Mouse (Mus musculus) layer of hippocampus, postnatal 10 days (tissue): Measurements from ENCODE around the gene Prph. TPM values are rescaled to one million over a fixed set of nuclear protein-coding genes. Genes with fewer than 3 reads are reported as not detected.
"Not testable (repeated sequence)": the region's sequence is repeated elsewhere in the genome, so short reads cannot be mapped to it uniquely, and the experiment has no call there.

Experiments used
- DNase-seq, 2 experiments: peaks; one replicate each; pipeline ENCODE4 v3.0.0; 2021; ENCODE audit warnings: low spot score in 2 of 2
- total RNA-seq, 2 experiments: library from RNA; stranded (reverse); gene quantifications; 2 replicates each; pipeline ENCODE4 v1.2.3; 2021

The Prph gene
- total RNA-seq, 2 experiments from 2014 or later = 9.1 to 13.2 TPM

- DNase-seq = peak; percentile 98
Measured at GRCm38 (mm10) chr15:99074600-99075333, 19.8 kb downstream of the Prph start.

GRCm38 (mm10) chr15:99076011-99076410, 21.0 kb downstream of the Prph start:
- DNase-seq = not testable (repeated sequence)

GRCm38 (mm10) chr15:99078181-99078910, 23.4 kb downstream of the Prph start:
- no peak for DNase-seq

DNA sequence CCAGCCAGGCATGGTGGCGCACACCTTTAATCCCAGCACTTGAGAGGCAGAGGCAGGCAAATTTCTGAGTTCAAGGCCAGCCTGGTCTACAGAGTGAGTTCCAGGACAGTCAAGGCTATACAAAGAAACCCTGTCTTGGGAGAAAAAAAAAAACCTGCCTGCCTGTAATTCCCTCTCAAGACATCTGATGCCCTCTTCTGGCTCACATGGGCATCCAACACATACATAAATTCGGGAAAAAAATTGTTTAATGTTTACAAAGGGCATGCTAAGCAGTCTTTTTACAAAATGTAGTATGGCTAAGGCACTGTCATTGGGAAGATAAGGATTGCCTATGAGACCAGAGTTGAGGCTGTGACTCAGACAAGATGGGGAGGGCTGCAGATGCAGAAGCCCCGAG, 24.8 kb downstream of the Prph start:
- no peak for DNase-seq

DNA sequence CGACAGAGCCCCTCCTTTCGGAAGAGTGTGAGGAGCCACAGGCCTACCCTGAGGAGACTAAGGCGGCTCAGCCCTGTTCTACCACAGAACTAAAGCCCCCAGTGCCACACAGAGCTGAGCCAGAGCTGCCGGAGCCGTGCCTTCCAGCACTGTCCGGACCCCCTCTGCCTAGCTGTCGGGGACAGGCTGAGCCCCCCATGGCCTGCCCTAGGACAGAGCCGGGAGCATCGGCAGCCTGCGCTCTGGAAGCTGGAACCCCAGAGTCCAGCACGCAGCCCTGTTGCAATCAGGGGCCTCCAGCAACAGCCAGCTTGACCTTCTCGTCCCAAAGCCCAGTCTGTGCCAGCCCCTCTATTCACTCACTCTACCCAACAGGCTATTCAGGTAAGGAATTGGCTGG, 27.3 kb downstream of the Prph start:
- DNase-seq = no peak

- no peak for DNase-seq
Measured at GRCm38 (mm10) chr15:99082840-99083239, 27.9 kb downstream of the Prph start.

DNA sequence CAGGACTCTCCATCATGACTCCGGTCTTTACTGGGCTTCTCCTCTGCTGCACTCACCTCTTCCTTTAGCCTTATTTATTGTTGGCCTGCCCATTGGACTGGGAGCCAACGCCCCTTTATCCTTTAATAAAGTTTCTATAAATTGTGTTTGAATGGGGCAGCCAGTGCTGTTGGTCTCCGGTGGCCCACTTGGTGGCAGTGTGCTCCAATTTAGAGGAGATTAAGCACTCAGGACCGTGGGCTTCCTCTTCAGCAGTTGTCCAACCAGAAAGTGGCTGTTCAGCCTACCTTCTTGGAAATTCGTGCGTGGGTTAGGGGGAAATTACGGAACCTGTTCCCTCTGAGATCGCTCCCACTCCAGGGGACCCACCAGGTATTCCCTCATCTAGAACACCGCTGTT, 28.3 kb downstream of the Prph start:
- DNase-seq = peak; percentile 53 to 71

DNA sequence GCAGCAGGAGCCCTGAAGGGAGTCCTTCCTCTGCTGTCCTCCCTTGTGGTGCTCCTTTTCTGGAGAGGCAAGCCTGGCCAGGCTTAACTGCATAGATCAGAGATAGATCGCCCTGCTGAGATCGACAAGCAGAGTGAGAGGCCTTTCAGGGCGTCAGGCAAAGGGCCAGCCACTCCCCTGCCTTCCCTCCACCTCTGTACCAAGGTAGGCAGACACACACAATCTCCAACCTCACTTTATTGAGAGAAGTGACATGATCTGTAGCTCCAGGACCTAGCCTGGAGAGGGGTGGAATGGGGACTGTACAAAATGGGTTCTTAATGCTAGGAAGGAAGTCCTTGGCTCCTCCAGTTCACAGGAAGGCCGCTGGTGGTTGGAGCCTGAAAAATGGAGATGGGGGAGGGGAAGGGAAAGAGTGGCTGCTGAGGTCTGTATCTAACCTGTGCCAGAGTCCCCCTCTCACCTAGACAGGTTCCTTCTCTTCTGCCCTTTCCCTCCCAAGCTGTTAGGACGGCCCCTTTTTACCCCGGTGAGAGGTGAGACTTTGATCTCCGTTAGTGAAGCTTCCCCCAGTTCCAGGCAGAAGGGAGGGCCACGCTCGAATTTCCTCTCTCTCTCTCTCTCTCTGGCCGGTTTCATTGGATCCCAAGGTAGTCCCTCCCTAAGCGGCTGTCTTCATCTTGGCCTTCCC, 29.0 kb downstream of the Prph start:
- DNase-seq = no peak

- DNase-seq = no peak
Measured at GRCm38 (mm10) chr15:99084618-99085017, 29.6 kb downstream of the Prph start.

GRCm38 (mm10) chr15:99085997-99086396, 31.0 kb downstream of the Prph start:
- DNase-seq = no peak

DNA sequence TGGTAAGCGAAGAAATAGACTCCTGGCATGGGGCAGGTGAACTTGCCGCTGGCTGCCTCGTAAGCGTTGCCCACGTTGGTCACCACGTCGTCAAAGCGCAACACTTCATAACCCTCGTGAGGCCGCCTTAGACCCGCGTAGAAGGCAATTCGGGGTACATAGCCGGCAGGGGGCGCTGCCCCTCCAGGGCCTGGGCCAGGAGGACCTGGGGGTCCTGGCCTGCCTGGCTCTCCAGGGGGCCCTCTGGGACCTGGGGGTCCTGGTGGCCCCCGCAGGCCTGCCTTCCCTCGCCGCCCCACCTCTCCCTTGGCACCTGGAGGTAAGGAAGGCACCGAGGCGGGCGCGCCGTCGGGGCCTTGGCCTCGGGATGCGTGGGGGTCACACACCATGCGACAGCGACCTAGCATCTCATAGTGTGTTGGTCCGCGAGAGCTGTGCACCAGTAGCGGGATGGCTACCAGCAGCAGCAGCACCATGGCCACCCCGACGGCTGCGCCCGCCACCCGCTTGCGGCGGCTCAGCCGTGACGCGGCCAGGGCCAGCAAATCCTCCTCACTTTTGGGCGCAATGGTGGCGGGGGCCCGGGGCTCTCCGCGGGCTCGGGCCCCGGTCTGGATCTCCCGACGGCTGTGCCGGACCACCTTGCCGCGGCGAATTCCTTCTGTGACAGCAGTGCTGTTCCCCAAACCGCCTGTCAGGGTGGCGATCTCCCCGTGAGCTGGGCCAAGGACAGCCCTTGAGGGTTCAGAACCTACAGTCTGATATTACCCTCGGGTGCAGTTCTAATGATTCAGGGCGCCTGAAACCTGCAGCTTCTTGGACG, 32.5 kb downstream of the Prph start, which contains the start of gene C1ql4:
Gene C1ql4, minus strand, starts transcription at position 565 of the 823 bp plus-strand sequence.
- DNase-seq = peak in 1 of 2 experiments; percentile 20

GRCm38 (mm10) chr15:99088292-99088691, 33.3 kb downstream of the Prph start:
- DNase-seq = peak; percentile 74 to 81

GRCm38 (mm10) chr15:99089069-99089468, 34.1 kb downstream of the Prph start:
- peak in 1 of 2 experiments; percentile 10 for DNase-seq

- DNase-seq = no peak
Measured at GRCm38 (mm10) chr15:99092870-99093269, 37.9 kb downstream of the Prph start, which contains the start of gene Dnajc22. TSS of gene Dnajc22 (plus strand) at chr15:99093170.

- peak; percentile 41 to 52 for DNase-seq
Measured at GRCm38 (mm10) chr15:99093291-99094258, 38.6 kb downstream of the Prph start.

DNA sequence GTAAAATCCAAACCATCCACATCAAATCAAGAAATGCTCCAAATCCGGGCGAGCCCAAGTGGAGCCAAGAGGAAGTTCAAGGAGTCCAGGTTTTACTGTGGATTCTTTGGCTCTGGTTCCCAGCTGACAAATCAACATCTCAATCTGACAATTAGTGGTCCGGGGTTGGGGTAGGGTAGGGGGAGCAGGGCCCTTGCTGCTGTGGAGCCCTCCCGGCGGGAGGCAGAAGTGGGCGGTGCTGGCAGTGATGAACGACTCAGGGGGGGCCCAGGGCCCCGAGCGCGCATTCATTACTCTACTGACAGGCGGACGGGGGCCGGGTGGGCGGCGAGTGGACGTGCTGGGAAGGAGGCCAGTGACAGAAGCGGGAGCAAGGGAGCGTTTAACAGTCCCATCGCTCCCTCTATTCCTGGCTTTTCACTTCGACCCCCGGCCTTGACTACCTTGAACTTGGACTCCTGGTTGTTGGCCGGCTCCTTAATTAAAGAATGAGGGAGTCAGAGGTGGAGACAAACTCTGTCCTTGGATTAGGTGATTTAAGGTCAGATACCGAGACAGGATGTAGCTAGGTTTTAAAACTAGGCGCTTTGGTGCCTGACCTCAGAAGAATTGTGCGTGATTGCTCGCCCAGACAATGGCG, 39.8 kb downstream of the Prph start:
- DNase-seq = peak; percentile 42 to 51

DNA sequence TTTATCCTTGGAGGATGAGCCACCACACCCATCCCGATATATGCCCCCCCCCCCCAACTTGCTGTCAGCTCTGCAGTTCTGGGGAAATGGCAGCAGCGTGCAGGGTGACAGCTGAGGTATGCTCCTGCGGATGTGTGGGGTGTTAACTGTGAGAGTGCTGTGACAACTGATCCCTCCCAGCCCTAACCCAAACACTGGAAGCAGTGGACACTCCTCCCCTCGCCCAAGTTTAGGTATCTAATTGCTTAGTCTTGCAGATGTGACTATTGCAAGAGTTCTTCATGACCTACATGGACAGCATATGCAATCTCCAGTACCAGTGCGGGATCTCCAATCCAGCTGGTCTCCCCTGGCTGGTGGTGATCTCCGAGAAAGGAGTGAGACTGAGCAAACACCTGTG, 40.4 kb downstream of the Prph start:
- no peak for DNase-seq

- no peak for DNase-seq
Measured at GRCm38 (mm10) chr15:99096061-99096793, 41.3 kb downstream of the Prph start.
